Mouse (Mus musculus): ENCODE data around the gene Mroh3. TPM values are rescaled to one million over a fixed set of nuclear protein-coding genes. Genes with fewer than 3 reads are reported as not detected.

The Mroh3 gene
- polyA plus RNA-seq, 1 experiment from 2014 or later, result not detected

DNA sequence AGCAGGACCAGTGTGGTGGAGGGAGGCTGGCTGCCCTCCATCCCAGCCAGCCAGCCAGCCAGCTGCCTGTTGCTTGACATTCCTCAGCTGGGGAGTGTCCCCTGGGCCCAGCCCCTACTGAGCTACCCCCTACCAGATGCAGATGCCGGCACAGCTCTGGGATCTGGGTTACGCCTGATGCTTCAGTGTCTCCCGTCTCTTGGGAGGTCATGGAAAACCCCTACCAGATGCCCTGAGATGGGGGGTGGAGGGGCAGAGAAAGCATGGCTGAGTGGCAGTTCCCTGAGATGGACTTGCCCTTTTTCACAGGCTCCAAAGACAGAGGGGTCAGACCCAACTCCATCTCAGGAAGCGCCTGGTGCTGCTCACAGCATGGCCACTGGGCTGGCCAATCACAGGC is 76.1 kb downstream of the Mroh3 start:
- 34% methylated on average over 4 of the region's 4 CpGs for WGBS
- Histone ChIP-seq H3K4me3 (ENCODE audit: low read length) (no peak overlapping the region), H3K36me3 (ENCODE audit: control insufficient read depth, insufficient read depth, low read length) (no peaks in the 10 kb centered on the region), H3K9ac (ENCODE audit: low read depth, low read length) (peak overlapping the region; percentile 3; the same call in 1 of the 2 replicates), H3K4me2 (ENCODE audit: low read length) (peak overlapping the region; percentile 36), H3K9me3 (ENCODE audit: control insufficient read depth, low read length) (no peaks in the 10 kb centered on the region), H3K4me1 (ENCODE audit: control insufficient read depth, insufficient read depth, low read depth, low read length) (peaks cover 80% of the 10 kb centered on the region), H3K27ac (ENCODE audit: low read depth, low read length) (no peak overlapping the region), H3K27me3 (replicated peaks; ENCODE audit: control insufficient read depth, insufficient read depth, low read length) (no peaks in the 10 kb centered on the region)
- ATAC-seq, result no peak

DNA sequence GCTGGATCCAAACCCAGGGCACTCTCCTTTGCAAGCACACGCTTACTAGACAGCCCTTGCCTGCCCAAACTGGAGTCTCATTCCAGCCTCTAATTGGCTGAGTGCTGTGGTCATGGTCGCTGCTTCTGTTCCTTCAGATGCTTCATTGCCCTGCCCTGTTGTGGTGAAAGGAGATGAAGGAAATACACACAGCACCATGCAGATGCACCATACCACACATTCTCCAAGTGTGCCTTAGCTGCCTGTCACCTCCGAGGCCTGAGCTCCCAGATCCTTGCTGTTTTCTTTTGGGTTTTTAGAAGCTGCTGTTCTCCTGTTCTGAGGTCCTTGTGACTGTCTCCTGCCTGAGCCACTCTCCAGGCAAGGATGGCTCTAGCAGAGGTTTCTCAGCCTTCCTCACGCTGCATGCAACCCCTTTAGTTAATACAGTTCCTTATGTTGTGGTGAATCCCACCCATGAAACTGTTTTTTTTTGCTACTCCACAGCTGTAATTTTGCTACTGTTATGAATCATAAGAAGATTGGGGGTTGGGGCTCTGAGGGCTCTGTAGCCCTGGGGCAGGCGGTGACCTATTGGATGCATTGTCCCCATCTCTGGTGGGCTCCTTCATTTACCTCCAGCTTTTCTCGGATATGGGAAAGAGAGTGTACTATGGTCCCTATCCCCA is 76.7 kb downstream of the Mroh3 start:
- no peak for ATAC-seq
- Histone ChIP-seq H3K27ac (ENCODE audit: low read depth, low read length) (no peak overlapping the region), H3K9ac (ENCODE audit: low read depth, low read length) (no peak overlapping the region; the same call in 1 of the 2 replicates), H3K36me3 (ENCODE audit: control insufficient read depth, insufficient read depth, low read length) (no peaks in the 10 kb centered on the region), H3K27me3 (replicated peaks; ENCODE audit: control insufficient read depth, insufficient read depth, low read length) (no peaks in the 10 kb centered on the region), H3K9me3 (ENCODE audit: control insufficient read depth, low read length) (no peaks in the 10 kb centered on the region), H3K4me1 (ENCODE audit: control insufficient read depth, insufficient read depth, low read depth, low read length) (peaks cover 74% of the 10 kb centered on the region), H3K4me3 (ENCODE audit: low read length) (no peak overlapping the region), H3K4me2 (ENCODE audit: low read length) (peak overlapping the region; percentile 22; the same call in 1 of the 2 replicates)
- WGBS, result 58% methylated on average over 6 of the region's 6 CpGs

DNA sequence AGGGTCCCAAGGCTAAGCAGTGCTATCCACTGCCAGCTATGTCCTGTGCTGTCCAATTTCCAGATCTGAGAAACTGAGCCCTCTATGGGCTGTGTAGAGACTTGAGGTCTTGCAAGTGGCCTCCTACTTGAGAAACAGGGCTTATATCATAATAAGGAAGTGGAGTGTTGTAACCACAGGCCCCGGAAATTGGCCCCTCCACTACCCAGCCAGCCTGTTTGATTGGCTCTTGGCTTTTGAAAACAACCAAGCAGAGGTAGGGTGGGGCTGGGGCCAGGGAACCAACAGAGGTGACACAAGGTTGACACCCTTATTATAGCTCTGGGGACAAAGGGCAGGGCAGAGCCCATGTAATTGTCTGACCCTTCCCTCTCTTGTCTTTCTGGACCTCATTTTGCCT is 77.6 kb downstream of the Mroh3 start:
- H3K4me1 ChIP-seq (ENCODE audit: control insufficient read depth, insufficient read depth, low read depth, low read length), result peaks cover 71% of the 10 kb centered on the region
- no peaks in the 10 kb centered on the region for H3K9me3 ChIP-seq (ENCODE audit: control insufficient read depth, low read length)
- H3K9ac ChIP-seq (ENCODE audit: low read depth, low read length), result no peak overlapping the region
- H3K27me3 ChIP-seq (replicated peaks; ENCODE audit: control insufficient read depth, insufficient read depth, low read length), result no peaks in the 10 kb centered on the region
- peak overlapping the region; percentile 19 for H3K4me2 ChIP-seq (ENCODE audit: low read length)
- H3K36me3 ChIP-seq (ENCODE audit: control insufficient read depth, insufficient read depth, low read length), result no peaks in the 10 kb centered on the region
- ATAC-seq, result no peak
- no peak overlapping the region for H3K27ac ChIP-seq (ENCODE audit: low read depth, low read length)
- 67% methylated on average over 1 of the region's 1 CpGs for WGBS
- H3K4me3 ChIP-seq (ENCODE audit: low read length), result no peak overlapping the region

DNA sequence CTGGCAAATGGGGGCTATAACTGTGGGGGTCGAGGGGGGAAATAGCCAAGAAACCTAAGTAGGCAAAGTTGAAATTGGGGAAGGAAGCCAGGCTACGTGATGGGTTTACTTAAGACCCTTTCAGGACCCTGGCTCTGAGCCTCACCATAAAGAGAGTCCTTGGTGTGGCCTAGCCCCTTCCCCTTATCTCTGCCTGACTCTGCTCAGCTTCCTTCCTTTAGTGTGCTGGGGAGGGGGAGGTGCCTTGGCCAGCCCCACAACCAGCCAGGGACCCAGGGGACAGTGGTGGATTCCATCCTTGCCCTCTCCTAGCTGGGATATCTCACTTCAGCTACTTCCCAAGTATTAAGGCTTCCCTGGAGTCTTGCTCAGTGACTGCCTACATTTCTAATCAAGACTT is 78.1 kb downstream of the Mroh3 start:
- Histone ChIP-seq H3K4me2 (ENCODE audit: low read length) (peak overlapping the region; percentile 79), H3K27me3 (replicated peaks; ENCODE audit: control insufficient read depth, insufficient read depth, low read length) (no peaks in the 10 kb centered on the region), H3K4me3 (ENCODE audit: low read length) (peak overlapping the region; percentile 84; the same call in 1 of the 2 replicates), H3K9ac (ENCODE audit: low read depth, low read length) (peak overlapping the region; percentile 96; the same call in 1 of the 2 replicates), H3K4me1 (ENCODE audit: control insufficient read depth, insufficient read depth, low read depth, low read length) (peaks cover 68% of the 10 kb centered on the region), H3K27ac (ENCODE audit: low read depth, low read length) (no peak overlapping the region), H3K9me3 (ENCODE audit: control insufficient read depth, low read length) (no peaks in the 10 kb centered on the region), H3K36me3 (ENCODE audit: control insufficient read depth, insufficient read depth, low read length) (no peaks in the 10 kb centered on the region)
- no peak for ATAC-seq
- 68% methylated on average over 2 of the region's 2 CpGs for WGBS

DNA sequence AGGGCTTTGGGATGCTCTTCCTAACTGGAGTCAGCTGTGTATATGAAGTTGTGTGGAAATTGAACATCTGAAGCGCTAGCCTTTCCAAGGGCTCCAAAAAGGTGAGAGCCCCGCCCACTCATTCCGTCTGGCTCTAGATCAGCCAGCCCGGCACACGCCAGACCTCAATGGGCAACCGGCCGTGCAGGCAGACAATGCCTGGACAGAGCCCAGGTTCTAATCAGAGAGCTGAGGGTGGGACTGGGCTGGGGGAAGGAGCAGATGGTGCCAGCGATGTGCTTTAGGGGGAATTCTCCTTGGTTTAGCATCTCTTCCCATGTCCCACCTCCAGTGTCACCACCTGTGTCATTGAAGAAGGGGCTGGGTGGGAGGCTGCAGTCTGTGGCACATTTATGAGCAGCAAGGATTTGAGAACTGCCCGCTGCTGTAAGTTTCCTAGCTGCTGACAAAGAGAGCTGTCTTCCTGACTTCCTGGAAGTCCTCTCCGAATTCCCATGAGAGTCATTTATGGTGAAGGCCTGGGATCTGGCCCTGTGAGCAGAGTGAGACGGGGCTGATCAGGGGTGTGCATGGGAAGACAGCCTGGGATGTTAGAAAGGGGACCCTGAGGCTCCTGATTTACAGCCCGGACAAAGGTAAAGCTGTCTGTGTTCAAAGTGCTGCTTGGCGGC is 78.9 kb downstream of the Mroh3 start:
- no peak for ATAC-seq
- 21% methylated on average over 13 of the region's 13 CpGs for WGBS
- Histone ChIP-seq H3K27me3 (replicated peaks; ENCODE audit: control insufficient read depth, insufficient read depth, low read length) (no peaks in the 10 kb centered on the region), H3K9ac (ENCODE audit: low read depth, low read length) (peak overlapping the region; percentile 96), H3K4me3 (ENCODE audit: low read length) (peak overlapping the region; percentile 84), H3K4me1 (ENCODE audit: control insufficient read depth, insufficient read depth, low read depth, low read length) (peaks cover 63% of the 10 kb centered on the region), H3K36me3 (ENCODE audit: control insufficient read depth, insufficient read depth, low read length) (no peaks in the 10 kb centered on the region), H3K9me3 (ENCODE audit: control insufficient read depth, low read length) (no peaks in the 10 kb centered on the region), H3K27ac (ENCODE audit: low read depth, low read length) (peak overlapping the region; percentile 96), H3K4me2 (ENCODE audit: low read length) (peak overlapping the region; percentile 79)

DNA sequence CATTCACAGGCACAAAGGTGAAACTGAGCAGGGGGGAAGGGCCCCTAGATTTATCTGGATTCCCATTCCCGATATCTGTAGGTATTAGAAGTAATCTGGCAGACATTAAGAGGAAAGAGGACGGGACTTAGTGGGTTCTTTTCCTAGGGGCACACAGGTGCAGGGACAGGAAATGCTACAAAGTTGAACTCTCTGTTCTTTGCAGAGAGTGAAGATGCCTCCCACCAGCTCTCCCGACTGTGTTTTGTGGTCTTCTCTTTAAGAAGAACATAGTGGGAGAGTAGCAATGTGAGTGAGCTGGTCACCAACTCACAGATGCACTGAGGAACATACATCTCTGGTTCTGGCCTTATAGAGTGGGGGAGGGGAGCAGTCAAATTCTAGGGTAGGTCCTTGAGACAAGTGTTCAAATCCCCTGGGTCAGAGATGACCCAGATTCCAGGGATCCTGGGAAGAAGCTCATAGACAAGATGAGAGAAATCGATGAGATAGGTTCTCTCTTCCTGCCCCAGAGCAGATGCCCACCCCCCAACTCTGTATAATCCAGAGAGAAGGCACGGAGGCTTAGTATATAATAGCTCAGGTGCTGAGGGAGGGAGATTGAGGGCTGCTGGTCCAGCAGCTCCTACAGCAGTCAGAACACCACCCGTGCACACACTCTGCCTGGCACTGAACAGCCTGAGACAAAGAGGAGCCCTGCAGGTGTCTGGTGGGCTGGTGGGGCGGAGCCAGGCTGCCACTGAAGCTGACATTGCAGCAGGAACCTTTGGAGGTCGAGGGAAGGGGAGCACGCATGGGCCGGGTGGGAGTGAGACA is 80.0 kb downstream of the Mroh3 start:
- no peaks in the 10 kb centered on the region for H3K9me3 ChIP-seq (ENCODE audit: control insufficient read depth, low read length)
- 22% methylated on average over 10 of the region's 10 CpGs for WGBS
- peak; percentile 7; the same call in 1 of the 2 replicates for ATAC-seq
- peak overlapping the region; percentile 84 for H3K4me3 ChIP-seq (ENCODE audit: low read length)
- peaks cover 52% of the 10 kb centered on the region for H3K4me1 ChIP-seq (ENCODE audit: control insufficient read depth, insufficient read depth, low read depth, low read length)
- H3K9ac ChIP-seq (ENCODE audit: low read depth, low read length), result peak overlapping the region; percentile 96
- peak overlapping the region; percentile 96 for H3K27ac ChIP-seq (ENCODE audit: low read depth, low read length)
- no peaks in the 10 kb centered on the region for H3K36me3 ChIP-seq (ENCODE audit: control insufficient read depth, insufficient read depth, low read length)
- no peaks in the 10 kb centered on the region for H3K27me3 ChIP-seq (replicated peaks; ENCODE audit: control insufficient read depth, insufficient read depth, low read length)
- peak overlapping the region; percentile 79 for H3K4me2 ChIP-seq (ENCODE audit: low read length)

Other genes starting within 250 kb of the Mroh3 start
- gene Igfn1, start 206.5 kb downstream of the Mroh3 start, polyA plus RNA-seq (2015; fragmentation: Nextera tagmentation; extraction: Ambion mirVana), result 0.05 TPM in 1 of 2 replicates, not detected in the other
- 188 and 207 TPM in 2 replicates for gene Tmem9, start 204.7 kb downstream of the Mroh3 start, polyA plus RNA-seq (2015; fragmentation: Nextera tagmentation; extraction: Ambion mirVana)
- gene Ascl5, start 162.0 kb downstream of the Mroh3 start, polyA plus RNA-seq (2015; fragmentation: Nextera tagmentation; extraction: Ambion mirVana), result not detected in 2 replicates
- 0.45 and 0.66 TPM in 2 replicates for gene Cacna1s, start 160.1 kb downstream of the Mroh3 start, polyA plus RNA-seq (2015; fragmentation: Nextera tagmentation; extraction: Ambion mirVana)
- 43.6 and 44.3 TPM in 2 replicates for gene Kif21b, start 81.4 kb downstream of the Mroh3 start, polyA plus RNA-seq (2015; fragmentation: Nextera tagmentation; extraction: Ambion mirVana)
- gene Inava, start 21.4 kb upstream of the Mroh3 start, polyA plus RNA-seq (2015; fragmentation: Nextera tagmentation; extraction: Ambion mirVana), result 2.6 TPM in 2 replicates
- 1.4 TPM in 2 replicates for gene Gpr25, start 48.0 kb upstream of the Mroh3 start, polyA plus RNA-seq (2015; fragmentation: Nextera tagmentation; extraction: Ambion mirVana)
- gene Camsap2, start 133.3 kb upstream of the Mroh3 start, polyA plus RNA-seq (2015; fragmentation: Nextera tagmentation; extraction: Ambion mirVana), result 23.6 and 25.8 TPM in 2 replicates
- 17.2 TPM in 2 replicates for gene Ddx59, start 202.4 kb upstream of the Mroh3 start, polyA plus RNA-seq (2015; fragmentation: Nextera tagmentation; extraction: Ambion mirVana)